Mouse (Mus musculus): Measurements from ENCODE around the gene Btbd1.
A peak's percentile ranks its signal among the peaks of the same experiment; 100 is the strongest.

Gene Btbd1

DNA sequence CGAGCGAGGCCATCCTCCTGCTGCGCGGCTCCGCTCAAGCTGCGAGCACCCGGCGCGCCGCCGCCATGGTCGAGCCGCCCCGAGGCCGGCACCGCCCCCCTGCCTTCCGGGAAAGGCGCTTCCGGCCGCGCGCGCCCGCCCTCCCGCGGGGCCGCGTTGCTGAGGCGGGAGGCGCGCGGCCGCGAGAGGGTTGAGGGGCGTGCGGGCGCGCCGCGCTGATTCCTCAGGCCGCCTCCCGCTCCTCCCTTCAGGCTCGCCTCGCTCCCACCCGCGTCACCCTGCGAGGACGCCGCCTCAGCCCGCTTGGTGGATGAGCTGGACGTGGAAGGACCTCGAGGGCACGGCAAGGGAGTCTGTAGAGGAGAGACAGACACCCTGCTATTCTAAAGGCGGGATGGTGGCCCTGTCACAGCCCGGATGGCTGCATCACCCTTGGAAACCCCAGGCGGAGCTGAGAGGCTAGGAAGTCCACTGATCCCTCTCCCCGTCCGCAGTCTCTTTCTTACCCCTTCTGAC, at the start of gene Btbd1:
TSS of gene Btbd1 (minus strand) at position 53 of the 516 bp plus-strand sequence.
- peak; percentile 79 for DNase-seq (ENCODE audit: low spot score)

DNA sequence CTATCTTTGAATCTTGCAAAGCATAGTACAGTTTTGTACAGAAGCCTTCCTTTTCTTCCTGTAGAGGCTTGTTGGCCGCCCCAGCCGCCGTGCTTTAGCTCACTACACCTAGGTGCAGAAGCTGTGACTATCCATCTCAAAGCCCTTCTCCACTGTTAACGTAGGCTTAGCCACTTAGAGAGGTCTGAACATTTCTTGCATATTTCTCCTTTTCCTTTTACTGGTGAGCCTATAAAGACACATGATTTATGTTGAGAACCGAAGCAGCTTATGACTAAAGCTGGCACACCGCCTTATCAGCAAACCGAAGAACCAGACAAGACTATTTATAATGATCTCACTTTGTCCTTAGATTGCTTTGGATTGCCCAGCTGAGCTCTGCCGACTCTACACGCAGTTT, 46.1 kb upstream of the Btbd1 start:
- no peak for DNase-seq (ENCODE audit: low spot score)

DNA sequence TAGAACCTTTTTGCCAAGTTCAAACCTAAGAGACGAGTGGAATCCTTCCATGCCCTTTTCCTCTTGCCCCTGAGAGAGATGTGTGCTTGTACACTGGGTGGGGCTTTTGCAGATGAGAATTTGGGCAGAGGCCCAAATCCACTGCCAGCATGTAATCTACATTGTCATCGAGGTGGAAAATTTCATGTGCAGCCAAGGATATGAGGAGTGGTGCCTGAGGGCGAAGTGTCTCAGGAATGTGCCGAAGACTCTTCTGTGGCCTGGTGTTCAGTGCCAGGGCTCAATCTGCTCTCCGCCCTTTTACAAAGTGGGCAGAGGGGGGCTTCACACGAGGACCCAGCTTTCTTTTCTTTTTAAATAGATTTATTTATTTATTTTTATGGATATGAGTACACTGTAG, 45.4 kb upstream of the Btbd1 start:
- peak; percentile 72 for DNase-seq (ENCODE audit: low spot score)

DNA sequence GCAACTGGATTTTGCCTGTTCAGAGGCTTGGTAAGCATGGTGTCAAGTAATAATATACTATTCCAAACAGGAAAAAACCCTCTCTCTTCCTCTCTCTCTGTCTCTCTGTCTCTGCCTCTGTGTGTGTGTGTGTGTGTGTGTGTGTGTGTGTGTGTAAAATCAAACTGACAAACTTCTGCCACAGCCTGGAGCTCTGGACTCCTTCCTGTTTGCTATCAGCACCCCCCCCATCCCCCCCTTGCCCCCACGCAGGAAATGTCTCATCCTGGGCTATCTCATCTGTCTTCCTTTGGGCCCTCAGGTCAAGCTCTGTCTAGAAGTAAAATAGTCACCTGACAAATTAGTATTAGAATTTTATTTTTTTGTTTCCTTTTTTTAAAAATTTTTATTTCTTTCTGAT, 44.6 kb upstream of the Btbd1 start:
- DNase-seq (ENCODE audit: low spot score): no peak

DNA sequence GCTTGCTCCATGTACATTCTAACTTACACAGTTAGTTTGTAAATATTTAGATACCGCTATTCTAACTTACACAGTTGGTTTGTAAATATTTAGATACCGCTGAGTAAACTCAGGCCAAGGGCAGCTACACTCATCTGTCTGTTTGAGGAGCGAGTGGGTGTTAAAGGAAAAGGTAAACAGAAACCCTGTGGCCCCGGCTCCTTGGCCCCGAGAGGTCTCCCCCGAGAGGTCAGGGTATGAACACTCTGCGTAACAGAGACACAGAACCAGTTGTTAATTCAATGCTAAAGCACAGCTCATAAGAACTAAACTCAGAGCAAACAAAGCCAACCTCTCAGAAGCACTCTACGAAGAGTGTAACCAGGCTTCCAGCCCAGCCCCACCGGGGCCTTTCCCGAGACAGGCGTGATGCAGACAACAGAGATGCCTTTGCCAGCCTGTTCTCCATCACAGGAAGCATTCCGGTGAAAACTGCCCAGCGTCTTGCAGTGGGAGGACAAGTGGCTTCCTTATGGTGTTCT, 43.3 kb upstream of the Btbd1 start:
- no peak for DNase-seq (ENCODE audit: low spot score)

DNA sequence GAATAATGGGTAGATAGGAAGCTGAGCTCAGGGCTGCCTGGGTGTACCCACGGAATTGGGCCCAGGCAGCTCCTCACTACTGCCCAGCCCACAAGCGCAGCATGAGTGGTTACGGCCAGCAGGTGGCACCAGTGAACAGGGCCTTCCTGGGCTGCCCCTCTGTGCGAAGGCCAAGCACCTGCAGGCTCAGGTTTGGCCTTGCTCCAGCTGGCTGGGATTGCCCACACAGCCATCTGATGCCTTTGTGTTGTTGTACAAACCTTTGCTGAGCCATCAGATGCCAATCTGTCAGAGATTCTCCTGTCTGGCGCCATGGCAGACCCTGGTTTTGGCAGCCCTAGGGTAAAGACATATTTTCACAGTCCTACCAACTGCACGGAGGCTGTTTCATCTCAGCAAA, 38.9 kb upstream of the Btbd1 start:
- peak; percentile 80 for DNase-seq (ENCODE audit: low spot score)

DNA sequence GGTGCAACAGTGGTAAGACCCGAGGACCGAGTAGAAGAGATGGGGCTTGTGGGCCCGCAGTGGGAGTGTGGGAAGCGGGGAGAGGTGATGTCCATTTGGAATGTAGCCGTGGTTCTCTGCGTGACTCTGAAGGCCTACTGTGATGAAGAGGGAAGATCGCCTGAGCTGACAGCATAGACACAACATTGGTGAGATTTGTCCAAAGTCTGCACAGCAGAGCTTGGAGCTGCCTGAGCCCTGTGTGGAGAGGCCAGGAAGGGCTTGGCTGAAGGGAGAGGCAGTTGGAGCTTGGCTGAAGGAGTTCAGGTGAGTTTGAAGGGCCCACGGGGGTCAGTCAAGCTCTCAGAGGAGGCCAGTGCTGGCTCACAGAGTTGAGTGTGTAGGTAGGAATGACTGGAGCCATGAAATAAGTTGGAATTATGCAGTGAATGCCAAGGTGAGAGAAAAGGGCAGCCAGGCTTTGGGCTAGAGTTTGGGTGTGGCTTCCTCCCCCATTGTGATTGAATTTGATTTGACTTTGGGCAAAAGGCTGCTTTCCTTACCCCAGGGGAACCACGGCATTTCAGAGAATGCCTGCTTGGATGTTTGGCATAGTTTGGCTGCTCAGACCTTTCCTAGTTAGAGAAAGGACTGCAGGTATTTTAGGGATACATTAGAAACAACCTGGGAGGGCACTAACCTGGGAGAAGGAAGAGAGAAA, 38.1 kb upstream of the Btbd1 start:
- no peak for DNase-seq (ENCODE audit: low spot score)

DNA sequence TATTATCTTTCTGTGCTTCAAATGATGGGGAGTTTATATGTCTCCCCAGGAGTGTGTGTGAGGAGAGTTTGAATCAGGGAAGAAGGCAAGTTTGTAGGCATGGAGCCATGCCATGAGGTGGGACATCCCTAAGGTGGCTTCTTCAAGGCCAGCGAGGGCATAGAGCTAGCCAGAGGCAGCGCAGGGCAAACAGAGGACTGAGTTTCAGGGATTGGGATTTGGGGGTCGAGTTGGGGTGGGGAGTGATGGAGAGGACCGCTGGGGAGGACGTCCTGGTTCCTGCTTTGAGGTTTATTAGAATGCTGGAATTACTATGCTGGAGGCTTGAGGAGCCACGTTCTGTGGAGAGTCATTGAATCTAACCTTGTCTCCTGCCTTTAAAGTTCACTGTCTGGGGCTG, 36.7 kb upstream of the Btbd1 start:
- no peak for DNase-seq (ENCODE audit: low spot score)

DNA sequence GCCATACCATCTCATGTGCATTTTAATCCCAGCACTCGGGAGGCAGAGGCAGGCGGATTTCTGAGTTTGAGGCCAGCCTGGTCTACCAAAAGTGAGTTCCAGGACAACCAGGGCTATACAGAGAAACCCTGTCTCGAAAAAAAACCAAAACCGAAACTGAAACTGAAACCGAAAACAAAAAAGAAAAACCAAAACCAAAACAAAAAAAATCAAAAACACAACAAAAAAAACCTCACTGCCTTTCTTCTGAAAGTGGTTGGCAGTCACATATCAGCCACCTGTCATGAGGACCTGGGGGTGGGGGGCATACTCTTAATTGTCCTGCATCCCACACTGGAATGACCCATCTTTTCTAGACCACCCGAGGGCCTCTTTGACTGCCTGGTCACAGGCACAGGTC, 35.3 kb upstream of the Btbd1 start:
- no peak for DNase-seq (ENCODE audit: low spot score)

DNA sequence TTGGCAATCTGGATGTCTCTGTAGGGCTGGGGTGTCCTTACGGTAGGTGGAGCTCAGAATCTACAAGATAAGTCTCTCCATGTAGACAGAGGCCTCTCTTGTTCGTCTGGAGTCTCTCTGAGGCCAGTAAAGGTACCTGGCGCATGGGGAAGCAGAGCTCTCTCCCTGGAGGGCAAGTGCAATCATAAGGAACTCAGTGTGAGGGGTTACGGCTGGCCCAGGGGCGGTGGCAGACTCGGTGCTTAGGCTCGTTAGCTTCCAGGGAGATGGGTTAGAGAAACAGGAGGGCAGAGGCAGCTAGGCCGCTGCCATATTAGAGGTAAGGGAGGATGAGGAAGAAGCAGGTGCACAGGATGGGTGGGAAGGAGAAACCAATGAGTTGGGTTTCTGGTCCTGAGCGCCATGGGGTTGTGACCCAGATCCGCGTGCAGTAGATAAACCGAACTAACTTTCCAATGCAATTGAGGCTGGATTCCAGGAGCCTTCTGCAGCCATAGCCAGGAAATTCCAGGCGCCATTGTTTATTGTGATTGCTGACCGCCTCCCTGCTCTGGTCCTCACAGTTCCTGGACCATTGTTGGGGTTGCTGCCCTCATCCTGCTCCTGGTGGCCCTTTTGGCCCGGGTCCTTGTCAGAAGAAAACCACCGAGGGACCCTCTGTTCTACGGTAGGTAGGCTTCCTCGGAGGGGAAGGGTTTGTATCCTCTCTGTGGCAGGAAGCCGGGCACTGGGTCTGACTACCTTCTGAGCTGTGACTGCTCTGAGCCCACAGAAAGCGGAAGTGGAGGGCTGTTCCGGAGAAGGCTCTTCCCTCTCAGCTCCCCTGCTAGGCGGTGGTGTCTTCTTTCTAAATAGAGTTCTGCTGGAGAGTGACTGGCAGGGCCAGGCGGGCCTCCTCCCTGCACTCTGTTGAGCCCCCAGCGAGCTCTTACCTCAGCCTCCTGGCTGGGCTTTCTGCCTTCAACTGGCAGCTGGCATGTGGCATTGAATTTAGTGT, 33.7 kb upstream of the Btbd1 start:
- peak; percentile 73 for DNase-seq (ENCODE audit: low spot score)

DNA sequence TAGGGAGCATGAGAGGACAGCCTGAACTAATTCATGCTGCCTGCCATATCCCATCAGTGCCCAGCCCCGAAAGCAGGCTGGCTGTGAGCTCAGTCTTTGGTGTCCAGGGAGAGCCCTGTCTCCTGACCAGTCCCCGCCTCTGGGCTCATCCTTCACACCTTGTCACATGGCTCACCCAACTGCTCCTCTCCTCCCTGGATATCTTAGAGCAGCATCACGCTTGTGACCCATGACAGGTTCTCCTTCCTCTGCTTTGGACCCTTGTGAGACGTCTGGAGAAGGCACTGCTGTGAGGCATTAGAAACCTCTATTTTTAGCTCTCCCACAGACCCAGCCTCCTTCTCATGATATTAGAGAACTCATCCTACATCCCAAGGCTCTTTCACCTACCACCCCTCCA, 32.7 kb upstream of the Btbd1 start:
- DNase-seq (ENCODE audit: low spot score): no peak

DNA sequence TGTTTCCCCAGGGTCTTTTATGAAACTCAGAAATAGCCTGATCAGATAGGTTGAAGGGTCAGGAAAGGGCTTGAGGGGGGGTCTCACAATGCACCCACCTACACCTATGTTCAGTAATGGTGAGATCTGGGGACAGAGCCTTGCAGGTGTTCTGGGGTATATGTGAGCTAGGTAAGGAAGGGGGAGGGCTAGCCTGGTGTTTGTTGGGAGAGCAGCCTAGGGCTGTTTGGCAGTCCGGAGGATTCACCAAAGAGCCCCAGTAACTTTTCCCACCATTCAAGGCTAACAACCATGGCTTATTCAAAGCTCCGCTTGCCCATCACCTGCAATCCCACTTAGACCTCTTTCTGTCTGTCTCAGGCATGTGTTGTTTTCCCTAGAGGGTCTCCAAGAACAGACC, 32.2 kb upstream of the Btbd1 start:
- no peak for DNase-seq (ENCODE audit: low spot score)

DNA sequence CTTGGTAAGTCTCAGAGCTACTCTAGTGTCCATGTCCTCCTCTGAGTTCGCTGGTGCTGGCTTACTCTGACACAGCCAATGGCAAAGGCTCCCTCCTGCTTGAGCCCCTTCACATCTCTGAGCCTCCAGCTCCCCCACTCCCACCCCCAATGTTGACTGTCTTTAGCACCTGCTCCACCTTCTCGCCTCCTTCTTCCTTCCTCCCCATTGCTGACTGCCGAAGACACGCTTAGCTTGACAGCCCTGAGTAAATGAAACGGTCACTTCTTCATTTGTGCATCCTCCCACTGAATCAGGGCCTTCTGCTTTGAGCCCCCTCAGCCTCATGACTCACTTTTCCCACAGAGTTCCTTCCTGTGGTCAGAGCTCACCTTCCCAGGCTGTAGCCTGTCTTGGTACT, 31.8 kb upstream of the Btbd1 start:
- DNase-seq (ENCODE audit: low spot score): no peak

DNA sequence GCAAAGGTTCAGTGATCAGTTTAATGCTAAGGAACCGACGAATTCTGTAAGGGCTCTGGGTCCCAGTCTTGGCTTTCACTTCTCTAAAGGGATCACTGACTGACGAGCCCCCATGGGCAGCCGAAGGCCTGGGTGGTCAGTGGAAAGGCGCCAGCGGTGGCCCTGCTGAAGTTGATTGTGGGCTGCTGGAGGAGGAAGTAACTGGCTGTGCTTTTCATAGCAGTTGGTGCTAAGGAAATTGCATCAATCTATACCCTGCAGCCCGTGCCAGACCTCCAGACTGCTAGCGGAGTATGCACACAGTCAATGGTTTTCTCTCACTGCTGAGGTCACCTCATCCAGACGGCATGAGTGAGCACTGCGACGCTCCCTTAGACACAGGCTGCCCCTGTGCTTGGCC, 30.8 kb upstream of the Btbd1 start:
- peak; percentile 58 for DNase-seq (ENCODE audit: low spot score)

DNA sequence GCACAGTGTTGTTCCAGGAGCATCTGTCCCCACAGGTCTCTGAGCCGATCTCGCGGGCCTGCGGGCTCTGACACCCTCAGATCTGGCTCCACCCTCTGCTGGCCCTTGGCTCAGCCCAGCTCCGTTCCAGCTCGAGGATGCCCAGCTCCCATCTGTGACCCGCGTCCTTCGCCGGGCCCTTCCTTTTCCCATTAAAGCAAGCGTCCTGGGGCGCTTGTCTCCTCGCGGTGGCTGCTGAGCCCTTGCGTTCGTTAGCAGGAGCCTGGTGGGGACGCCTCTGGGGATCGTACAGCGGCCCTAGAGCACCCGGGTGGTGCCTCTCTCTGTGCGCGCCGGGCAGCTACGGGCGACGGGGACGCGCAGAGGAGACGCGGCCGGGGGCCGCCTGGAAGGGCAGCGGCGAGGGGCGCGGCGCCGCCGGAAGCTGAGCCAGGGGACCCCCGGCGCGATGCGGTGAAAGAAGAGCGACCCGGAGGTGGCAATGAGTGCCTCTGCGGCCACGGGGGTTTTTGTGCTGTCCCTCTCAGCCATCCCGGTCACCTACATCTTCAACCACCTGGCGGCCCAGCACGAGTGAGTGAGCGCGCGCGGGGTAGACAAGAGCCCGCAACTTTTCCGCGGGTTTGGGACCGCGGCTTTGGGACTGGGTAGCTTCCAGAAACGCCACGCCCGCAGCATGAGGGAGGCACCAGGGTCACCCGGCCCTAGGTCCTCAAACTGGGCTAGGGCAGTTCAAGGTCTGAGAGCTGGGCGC, 29.9 kb upstream of the Btbd1 start, which contains the start of gene Tm6sf1:
TSS of gene Tm6sf1 (plus strand) at position 34 of the 754 bp plus-strand sequence.
- no peak for DNase-seq (ENCODE audit: low spot score)

DNA sequence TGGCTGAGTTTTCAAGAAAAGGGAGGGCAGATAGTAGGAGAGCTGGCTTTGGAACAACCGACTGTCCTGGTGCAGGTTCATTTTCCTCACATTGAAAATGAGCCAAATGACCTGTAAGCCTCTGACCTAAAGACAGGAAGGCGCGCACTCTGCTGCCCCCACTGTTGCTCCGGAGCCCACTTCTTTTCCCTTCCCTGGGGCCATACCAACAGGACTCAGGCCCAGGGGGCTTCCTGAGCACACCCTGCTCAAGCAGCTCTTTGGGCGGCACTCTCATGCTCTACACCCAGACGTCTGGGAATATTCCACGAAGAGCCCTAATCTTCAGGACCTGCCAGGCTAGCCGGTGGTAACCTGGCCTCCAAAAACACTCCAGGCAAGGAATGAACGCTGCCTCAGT, 29.0 kb upstream of the Btbd1 start:
- DNase-seq (ENCODE audit: low spot score): no peak

DNA sequence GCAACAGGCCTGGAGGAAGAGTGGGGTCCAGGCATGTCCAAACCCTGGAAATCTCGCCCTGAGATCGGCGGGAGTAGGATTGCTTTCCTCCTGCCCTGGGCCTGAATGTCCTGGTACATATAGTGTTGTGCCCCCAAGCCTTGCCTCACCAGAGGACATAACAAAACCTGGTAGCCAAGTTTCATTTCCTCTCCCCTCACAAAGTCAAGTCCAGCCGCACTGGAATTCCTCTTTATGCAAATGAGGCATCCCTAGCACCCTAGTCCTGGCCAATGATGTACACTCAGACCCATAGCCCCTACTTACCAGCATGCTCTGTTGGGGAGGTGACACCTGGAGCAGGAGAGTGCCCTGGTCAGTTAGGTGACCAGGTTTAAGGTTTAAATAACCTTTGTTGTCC, 27.0 kb upstream of the Btbd1 start:
- DNase-seq (ENCODE audit: low spot score): no peak

DNA sequence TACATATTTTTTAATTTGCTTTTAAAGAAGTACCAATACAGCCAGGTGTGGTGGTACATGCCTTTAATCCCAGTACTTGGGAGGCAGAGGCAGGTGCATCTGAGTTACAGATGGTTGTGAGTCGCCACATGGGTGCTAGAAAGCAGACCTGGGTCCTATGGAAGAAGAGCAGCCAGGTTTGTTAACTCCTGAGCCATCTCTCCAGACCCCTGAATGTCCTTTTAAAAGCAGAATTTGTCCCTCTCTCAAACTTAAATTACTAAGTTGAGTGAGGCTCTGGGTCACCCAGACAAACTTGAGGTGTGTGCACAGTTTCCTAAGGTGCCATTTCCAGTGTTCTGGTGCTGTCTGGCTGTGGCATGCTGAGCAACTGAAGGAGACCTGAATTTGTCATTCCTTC, 26.5 kb upstream of the Btbd1 start, which contains the start of gene Gm10160:
TSS of gene Gm10160 (minus strand) at position 101 of the 400 bp plus-strand sequence.
- no peak for DNase-seq (ENCODE audit: low spot score)

DNA sequence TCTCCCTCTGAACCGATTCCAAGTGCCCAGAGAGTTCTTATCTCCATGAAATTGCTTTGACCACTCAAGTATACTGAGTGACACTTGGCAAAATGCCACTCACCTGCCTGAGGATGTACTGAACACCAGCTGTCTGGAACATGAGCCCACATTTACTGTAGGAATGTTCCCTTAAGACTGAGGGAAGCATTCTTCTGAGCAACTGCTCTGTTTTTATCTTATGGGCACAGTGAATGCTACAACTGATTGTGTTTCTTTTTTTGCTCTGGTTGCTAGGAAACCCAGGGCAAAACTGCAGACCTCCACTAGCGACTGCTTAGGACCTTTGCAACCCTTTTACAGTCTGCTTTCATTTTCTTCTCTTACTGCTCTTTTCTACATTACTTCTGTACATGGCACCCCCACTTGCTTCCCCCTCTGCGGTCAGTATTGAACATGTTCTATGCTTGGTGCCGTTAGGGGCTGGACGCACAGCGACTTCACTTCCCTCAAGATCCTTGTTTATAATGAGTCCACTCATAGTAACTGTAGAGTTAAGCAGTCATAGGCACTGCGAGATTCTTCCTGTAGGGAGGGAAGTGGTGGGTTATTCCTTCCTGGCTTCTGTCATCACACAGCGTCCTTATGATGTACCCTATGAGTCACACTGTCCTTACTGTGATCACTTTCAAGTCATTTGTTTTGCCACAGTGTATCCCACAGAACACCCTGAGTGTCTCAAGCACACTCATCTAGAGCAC, 25.5 kb upstream of the Btbd1 start:
- no peak for DNase-seq (ENCODE audit: low spot score)

DNA sequence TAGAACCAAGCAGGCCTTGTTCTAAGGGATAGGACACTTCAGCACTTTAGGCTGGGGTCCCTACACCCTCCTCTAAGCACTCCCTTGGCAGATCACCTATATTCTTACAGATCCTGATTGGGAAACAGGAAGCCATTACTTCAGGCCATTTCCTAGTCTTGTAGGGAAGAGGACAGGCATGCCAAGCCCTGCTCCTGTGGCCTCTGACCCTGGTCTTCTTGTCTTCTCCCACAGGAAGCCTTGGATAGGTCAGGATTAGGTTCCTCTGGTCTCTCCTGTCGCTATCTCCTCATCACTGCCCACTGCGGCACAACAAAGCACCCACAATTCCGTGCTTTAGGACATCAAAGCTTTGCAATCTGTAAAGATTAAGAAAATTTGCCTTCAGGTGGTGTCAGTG, 22.5 kb upstream of the Btbd1 start:
- DNase-seq (ENCODE audit: low spot score): no peak

DNA sequence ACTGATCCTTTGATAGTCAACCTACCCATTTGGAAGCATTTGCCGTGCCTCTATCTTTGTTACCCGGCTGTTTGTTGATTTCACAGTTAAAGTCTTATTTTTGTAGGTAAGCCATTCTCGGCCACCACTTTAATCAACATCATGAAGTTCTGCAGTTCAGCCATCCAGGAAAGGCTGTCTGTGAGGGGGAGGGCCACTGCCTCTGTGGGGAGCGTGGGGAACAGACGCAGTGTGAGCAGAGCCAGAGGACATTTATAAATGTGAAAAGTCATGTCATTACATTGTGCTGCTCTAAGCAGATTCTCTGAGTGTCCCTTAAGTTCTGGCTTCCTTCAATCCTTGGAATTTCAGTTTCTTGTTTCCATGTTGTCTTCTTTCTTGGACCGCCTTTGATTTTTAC, 20.9 kb upstream of the Btbd1 start:
- DNase-seq (ENCODE audit: low spot score): no peak
